Mouse (Mus musculus): ENCODE measurements around the gene Gnai3. TPM values are rescaled to one million over a fixed set of nuclear protein-coding genes. Genes with fewer than 3 reads are reported as not detected.

The Gnai3 gene
- total and polyA plus RNA-seq, 2 experiments from 2014 or later, result 118 to 120 TPM

GRCm38 (mm10) chr3:108112246-108112645, 33.7 kb downstream of the Gnai3 start:
- H3K9me3 ChIP-seq (ENCODE audit: low read length), result no peaks in the 10 kb centered on the region
- WGBS, result 80% methylated on average over 7 of the region's 7 CpGs
- H3K4me1 ChIP-seq (ENCODE audit: insufficient read depth), result no peaks in the 10 kb centered on the region
- no peak overlapping the region for H3K9ac ChIP-seq
- no peak overlapping the region for H3K4me3 ChIP-seq (ENCODE audit: low read depth, low read length)
- H3K27ac ChIP-seq (ENCODE audit: low read depth, low read length), result no peak overlapping the region
- no peak for TF ChIP-seq CTCF (IDR thresholded peaks at IDR 0.05; ENCODE audit: low read depth)
- peaks cover 55% of the 10 kb centered on the region for H3K36me3 ChIP-seq (ENCODE audit: insufficient read depth)
- no peak for DNase-seq
- no peaks in the 10 kb centered on the region for H3K27me3 ChIP-seq (ENCODE audit: insufficient read depth, low read length)
- ATAC-seq, result no peak
- no peak overlapping the region for H3K4me2 ChIP-seq (ENCODE audit: low read depth)

GRCm38 (mm10) chr3:108111320-108111719, 34.6 kb downstream of the Gnai3 start:
- Histone ChIP-seq H3K36me3 (ENCODE audit: insufficient read depth) (peaks cover 49% of the 10 kb centered on the region), H3K4me2 (ENCODE audit: low read depth) (no peak overlapping the region), H3K9ac (no peak overlapping the region), H3K4me1 (ENCODE audit: insufficient read depth) (no peaks in the 10 kb centered on the region), H3K9me3 (ENCODE audit: low read length) (no peaks in the 10 kb centered on the region), H3K27me3 (ENCODE audit: insufficient read depth, low read length) (no peaks in the 10 kb centered on the region), H3K4me3 (ENCODE audit: low read depth, low read length) (no peak overlapping the region), H3K27ac (ENCODE audit: low read depth, low read length) (no peak overlapping the region)
- WGBS, result 79% methylated on average over 5 of the region's 5 CpGs
- ATAC-seq, result no peak
- no peak for DNase-seq
- no peak for TF ChIP-seq CTCF (IDR thresholded peaks at IDR 0.05; ENCODE audit: low read depth)

DNA sequence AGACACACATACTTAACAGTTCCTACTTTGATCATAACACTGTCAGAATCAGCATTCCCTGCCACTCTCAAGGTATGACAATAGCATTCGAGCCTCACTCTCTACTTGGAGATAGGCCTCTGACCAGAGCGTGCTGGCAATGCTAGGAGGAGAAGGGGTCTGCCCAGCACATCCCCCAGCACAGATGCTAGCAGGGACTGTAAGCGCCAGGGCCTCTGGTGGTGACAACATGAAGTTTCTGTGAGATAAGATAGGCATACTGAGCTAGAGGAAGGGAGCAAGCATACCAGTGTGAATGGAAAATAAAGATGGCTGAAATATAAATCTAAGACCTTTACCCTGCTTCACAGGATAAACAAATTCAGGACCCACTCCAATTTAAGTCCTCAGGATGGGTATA, 40.7 kb downstream of the Gnai3 start:
- H3K4me1 ChIP-seq (ENCODE audit: insufficient read depth), result no peaks in the 10 kb centered on the region
- ATAC-seq (peak; percentile 30; the same call in 1 of the 2 replicates), DNase-seq (no peak)
- H3K27ac ChIP-seq (ENCODE audit: low read depth, low read length), result no peak overlapping the region
- no peak overlapping the region for H3K4me3 ChIP-seq (ENCODE audit: low read depth, low read length)
- H3K27me3 ChIP-seq (ENCODE audit: insufficient read depth, low read length), result no peaks in the 10 kb centered on the region
- H3K9me3 ChIP-seq (ENCODE audit: low read length), result no peaks in the 10 kb centered on the region
- H3K4me2 ChIP-seq (ENCODE audit: low read depth), result no peak overlapping the region
- TF ChIP-seq CTCF (IDR thresholded peaks at IDR 0.05; ENCODE audit: low read depth), result no peak; the same call in 1 of the 2 replicates
- H3K9ac ChIP-seq, result no peak overlapping the region
- WGBS, result 87% methylated on average over 3 of the region's 3 CpGs
- H3K36me3 ChIP-seq (ENCODE audit: insufficient read depth), result peaks cover 25% of the 10 kb centered on the region

DNA sequence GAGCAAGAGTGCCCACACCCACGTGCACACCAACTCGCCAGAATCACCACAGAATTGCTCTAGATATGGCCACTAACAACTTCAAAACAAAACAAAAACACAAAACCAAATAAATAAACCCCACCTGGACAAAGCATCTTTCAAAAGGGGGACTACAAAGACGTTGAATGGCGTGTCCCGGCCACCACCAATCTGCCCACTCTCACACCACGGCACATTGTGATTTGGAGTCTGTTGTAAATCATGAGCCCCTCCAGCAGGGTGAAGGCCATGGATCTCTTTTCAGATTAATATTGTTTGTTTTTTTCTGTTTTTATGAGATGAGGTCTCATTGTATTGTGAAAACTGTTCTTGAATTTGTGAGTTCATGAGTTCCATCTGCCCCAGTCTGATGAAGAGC, 43.9 kb downstream of the Gnai3 start:
- DNase-seq (no peak), ATAC-seq (no peak)
- Histone ChIP-seq H3K4me3 (ENCODE audit: low read depth, low read length) (no peak overlapping the region), H3K4me1 (ENCODE audit: insufficient read depth) (no peaks in the 10 kb centered on the region), H3K9me3 (ENCODE audit: low read length) (no peaks in the 10 kb centered on the region), H3K27ac (ENCODE audit: low read depth, low read length) (peak overlapping the region; percentile 73), H3K4me2 (ENCODE audit: low read depth) (no peak overlapping the region), H3K36me3 (ENCODE audit: insufficient read depth) (no peaks in the 10 kb centered on the region), H3K27me3 (ENCODE audit: insufficient read depth, low read length) (no peaks in the 10 kb centered on the region), H3K9ac (no peak overlapping the region)
- WGBS, result 35% methylated on average over 6 of the region's 6 CpGs
- no peak for TF ChIP-seq CTCF (IDR thresholded peaks at IDR 0.05; ENCODE audit: low read depth)

DNA sequence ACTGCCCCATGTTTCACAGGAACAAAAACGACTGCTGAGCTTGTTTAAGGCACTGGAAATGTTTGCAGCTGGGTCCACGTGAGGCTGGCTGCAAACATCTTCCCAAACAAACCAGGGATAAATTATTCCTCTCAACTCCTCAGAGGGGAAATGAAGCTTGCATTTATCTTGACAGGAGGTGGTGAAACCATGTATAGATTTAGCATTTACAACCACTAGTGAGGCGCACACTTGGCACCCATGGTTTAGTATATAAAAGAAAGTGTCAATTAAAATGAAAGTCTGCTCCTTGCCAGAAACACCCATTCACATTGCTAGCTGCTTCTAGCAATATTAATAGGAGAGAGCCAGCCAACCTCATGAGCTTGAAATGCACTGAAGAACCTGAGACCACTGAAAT, 44.4 kb downstream of the Gnai3 start:
- no peak overlapping the region for H3K9ac ChIP-seq
- no peaks in the 10 kb centered on the region for H3K9me3 ChIP-seq (ENCODE audit: low read length)
- no peaks in the 10 kb centered on the region for H3K4me1 ChIP-seq (ENCODE audit: insufficient read depth)
- H3K4me2 ChIP-seq (ENCODE audit: low read depth), result no peak overlapping the region
- ATAC-seq (peak; percentile 84), DNase-seq (peak; percentile 63)
- WGBS, result 14% methylated on average over 3 of the region's 3 CpGs
- no peak for TF ChIP-seq CTCF (IDR thresholded peaks at IDR 0.05; ENCODE audit: low read depth)
- H3K27me3 ChIP-seq (ENCODE audit: insufficient read depth, low read length), result no peaks in the 10 kb centered on the region
- no peak overlapping the region for H3K4me3 ChIP-seq (ENCODE audit: low read depth, low read length)
- H3K36me3 ChIP-seq (ENCODE audit: insufficient read depth), result no peaks in the 10 kb centered on the region
- H3K27ac ChIP-seq (ENCODE audit: low read depth, low read length), result peak overlapping the region; percentile 73

- no peak for TF ChIP-seq CTCF (IDR thresholded peaks at IDR 0.05; ENCODE audit: low read depth)
- ATAC-seq (no peak), DNase-seq (no peak)
- WGBS, result 88% methylated on average over 6 of the region's 6 CpGs
- Histone ChIP-seq H3K9ac (no peak overlapping the region), H3K36me3 (ENCODE audit: insufficient read depth) (no peaks in the 10 kb centered on the region), H3K4me1 (ENCODE audit: insufficient read depth) (no peaks in the 10 kb centered on the region), H3K4me3 (ENCODE audit: low read depth, low read length) (no peak overlapping the region), H3K27ac (ENCODE audit: low read depth, low read length) (no peak overlapping the region), H3K4me2 (ENCODE audit: low read depth) (no peak overlapping the region), H3K9me3 (ENCODE audit: low read length) (no peaks in the 10 kb centered on the region), H3K27me3 (ENCODE audit: insufficient read depth, low read length) (no peaks in the 10 kb centered on the region)
These were observed 47.6 kb downstream of the Gnai3 start for GRCm38 (mm10) chr3:108098316-108098715.

- no peak for TF ChIP-seq CTCF (IDR thresholded peaks at IDR 0.05; ENCODE audit: low read depth)
- no peak overlapping the region for H3K4me2 ChIP-seq (ENCODE audit: low read depth)
- H3K36me3 ChIP-seq (ENCODE audit: insufficient read depth), result no peaks in the 10 kb centered on the region
- ATAC-seq (no peak), DNase-seq (no peak)
- no peak overlapping the region for H3K27ac ChIP-seq (ENCODE audit: low read depth, low read length)
- H3K9ac ChIP-seq, result no peak overlapping the region
- no peak overlapping the region for H3K4me3 ChIP-seq (ENCODE audit: low read depth, low read length)
- H3K4me1 ChIP-seq (ENCODE audit: insufficient read depth), result no peaks in the 10 kb centered on the region
- H3K27me3 ChIP-seq (ENCODE audit: insufficient read depth, low read length), result no peaks in the 10 kb centered on the region
- WGBS, result 81% methylated on average over 8 of the region's 8 CpGs
- H3K9me3 ChIP-seq (ENCODE audit: low read length), result no peaks in the 10 kb centered on the region
These were observed 48.3 kb downstream of the Gnai3 start for GRCm38 (mm10) chr3:108097656-108098055.

DNA sequence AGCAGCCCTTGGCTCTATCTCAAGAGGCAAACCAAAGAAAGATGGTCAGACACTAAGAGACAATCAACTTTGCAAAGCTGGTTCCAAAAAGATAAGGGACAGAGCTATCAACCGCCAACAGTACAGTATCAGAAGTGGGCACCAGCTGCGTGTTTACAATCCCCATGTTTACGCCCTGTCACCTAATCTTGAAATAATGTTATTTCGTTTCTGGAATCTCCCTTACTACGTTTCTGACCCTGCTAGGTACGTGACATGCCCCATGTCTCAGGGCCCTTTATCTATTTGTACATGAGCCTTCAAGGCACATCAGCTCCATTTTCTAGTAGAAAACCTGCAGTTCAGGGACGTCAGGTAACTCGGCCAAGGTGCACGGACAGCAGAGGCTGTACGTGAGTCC, 49.2 kb downstream of the Gnai3 start:
- no peak for TF ChIP-seq CTCF (IDR thresholded peaks at IDR 0.05; ENCODE audit: low read depth)
- ATAC-seq, result no peak
- Histone ChIP-seq H3K27ac (ENCODE audit: low read depth, low read length) (no peak overlapping the region), H3K27me3 (ENCODE audit: insufficient read depth, low read length) (no peaks in the 10 kb centered on the region), H3K4me1 (ENCODE audit: insufficient read depth) (no peaks in the 10 kb centered on the region), H3K9me3 (ENCODE audit: low read length) (no peaks in the 10 kb centered on the region), H3K4me2 (ENCODE audit: low read depth) (no peak overlapping the region), H3K4me3 (ENCODE audit: low read depth, low read length) (no peak overlapping the region), H3K9ac (no peak overlapping the region), H3K36me3 (ENCODE audit: insufficient read depth) (no peaks in the 10 kb centered on the region)
- DNase-seq, result no peak
- WGBS, result 90% methylated on average over 10 of the region's 10 CpGs
